Mouse (Mus musculus): ENCODE results near the gene Olfr692. TPM values are rescaled to one million over a fixed set of nuclear protein-coding genes. Genes with fewer than 3 reads are reported as not detected.
A peak's percentile ranks its signal among the peaks of the same experiment; 100 is the strongest.
"Not testable (repeated sequence)": the region's sequence is repeated elsewhere in the genome, so short reads cannot be mapped to it uniquely, and the experiment has no call there.

The Olfr692 gene
- polyA plus RNA-seq (2016; fragmentation: Nextera tagmentation; extraction: Ambion mirVana) = not detected in 2 replicates

DNA sequence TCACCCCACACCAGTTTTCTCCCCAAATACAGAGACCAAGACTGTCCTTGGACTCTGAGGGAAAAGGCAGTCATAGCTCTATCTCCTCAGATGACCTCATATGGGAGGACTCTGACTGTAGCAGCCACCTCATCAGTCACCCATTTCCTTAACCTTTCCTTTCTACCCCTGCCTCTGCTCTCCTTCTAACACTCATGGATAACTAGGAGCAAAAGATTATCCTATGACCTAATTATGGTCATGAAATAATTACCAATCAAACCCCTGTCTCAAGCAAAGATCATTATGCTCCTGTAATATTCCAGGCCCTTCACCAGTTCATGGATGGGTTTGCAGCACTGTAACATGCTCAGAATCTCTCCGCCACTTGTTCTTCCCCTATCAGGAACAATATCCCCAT lies at the start of gene Olfr692:
TSS of gene Olfr692 (plus strand) at position 301 of the 400 bp plus-strand sequence.
- H3K4me1 ChIP-seq = no peaks in the 10 kb centered on the region
- no peak within 1 kb of the TSS for H3K9ac ChIP-seq
- H3K27ac ChIP-seq = no peak within 1 kb of the TSS
- no peak within 1 kb of the TSS for H3K4me3 ChIP-seq
- no peaks in the 10 kb centered on the region for H3K9me3 ChIP-seq
- H3K36me3 ChIP-seq = no peaks in the 10 kb centered on the region
- H3K4me2 ChIP-seq (replicated peaks) = no peak within 1 kb of the TSS
- H3K27me3 ChIP-seq = no peaks in the 10 kb centered on the region
- WGBS = 88% methylated on average over 1 of the region's 1 CpGs
- no peak for ATAC-seq (ENCODE audit: insufficient number of reproducible peaks, insufficient read depth, low FRiP score, low TSS enrichment)

DNA sequence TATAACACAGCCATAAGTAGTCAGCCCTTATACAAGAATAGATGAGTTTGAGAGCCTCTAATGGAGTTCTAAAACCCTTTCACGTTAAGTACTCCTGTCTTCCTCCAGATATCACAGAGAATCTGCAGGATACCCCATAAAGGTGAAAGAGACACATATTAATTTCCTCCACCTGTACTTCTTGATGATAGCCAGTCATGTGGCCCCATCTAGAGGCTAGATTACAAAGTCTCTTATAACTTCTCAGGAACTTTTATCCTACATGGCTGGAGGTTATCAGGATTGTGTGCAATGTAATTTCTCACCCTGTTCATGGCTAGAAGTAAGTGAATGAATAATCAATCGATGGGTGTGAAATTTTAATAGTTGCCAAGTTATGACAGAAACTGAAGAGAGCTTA lies 42.7 kb upstream of the Olfr692 start:
- H3K4me1 ChIP-seq = no peaks in the 10 kb centered on the region
- no peak overlapping the region for H3K9ac ChIP-seq
- no peak overlapping the region for H3K4me2 ChIP-seq (replicated peaks)
- H3K9me3 ChIP-seq = no peaks in the 10 kb centered on the region
- no peak for ATAC-seq (ENCODE audit: insufficient number of reproducible peaks, insufficient read depth, low FRiP score, low TSS enrichment)
- no peaks in the 10 kb centered on the region for H3K27me3 ChIP-seq
- WGBS = 77% methylated on average over 2 of the region's 2 CpGs
- H3K4me3 ChIP-seq = no peak overlapping the region
- H3K27ac ChIP-seq = no peak overlapping the region
- H3K36me3 ChIP-seq = no peaks in the 10 kb centered on the region

DNA sequence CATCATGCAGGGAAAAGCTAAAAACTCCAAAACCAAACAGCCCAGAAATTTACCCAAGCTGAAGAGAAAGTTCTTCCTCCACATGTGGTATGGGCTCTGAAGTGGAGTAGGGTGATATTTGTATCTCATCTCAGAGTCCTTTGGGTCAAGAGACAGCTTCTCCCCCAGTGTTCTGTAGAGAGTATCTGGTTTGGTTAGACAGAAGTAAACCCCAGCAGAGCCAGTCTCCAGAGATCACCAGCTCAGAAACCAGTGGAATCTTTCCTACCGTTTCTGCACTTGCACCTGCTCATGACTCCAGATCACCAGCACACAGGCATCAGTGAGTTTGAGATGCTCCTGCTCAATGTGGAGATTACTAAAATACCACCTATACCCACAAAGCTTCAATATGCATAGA lies 34.0 kb upstream of the Olfr692 start, which contains the start of gene Olfr690:
TSS of gene Olfr690 (minus strand) at position 101 of the 400 bp plus-strand sequence.
- no peak within 1 kb of the TSS for H3K4me3 ChIP-seq
- H3K9ac ChIP-seq = no peak within 1 kb of the TSS
- no peak for ATAC-seq (ENCODE audit: insufficient number of reproducible peaks, insufficient read depth, low FRiP score, low TSS enrichment)
- no peaks in the 10 kb centered on the region for H3K36me3 ChIP-seq
- H3K27ac ChIP-seq = no peak within 1 kb of the TSS
- no peaks in the 10 kb centered on the region for H3K4me1 ChIP-seq
- 62% methylated on average over 1 of the region's 1 CpGs for WGBS
- no peaks in the 10 kb centered on the region for H3K27me3 ChIP-seq
- no peaks in the 10 kb centered on the region for H3K9me3 ChIP-seq
- no peak within 1 kb of the TSS for H3K4me2 ChIP-seq (replicated peaks)

DNA sequence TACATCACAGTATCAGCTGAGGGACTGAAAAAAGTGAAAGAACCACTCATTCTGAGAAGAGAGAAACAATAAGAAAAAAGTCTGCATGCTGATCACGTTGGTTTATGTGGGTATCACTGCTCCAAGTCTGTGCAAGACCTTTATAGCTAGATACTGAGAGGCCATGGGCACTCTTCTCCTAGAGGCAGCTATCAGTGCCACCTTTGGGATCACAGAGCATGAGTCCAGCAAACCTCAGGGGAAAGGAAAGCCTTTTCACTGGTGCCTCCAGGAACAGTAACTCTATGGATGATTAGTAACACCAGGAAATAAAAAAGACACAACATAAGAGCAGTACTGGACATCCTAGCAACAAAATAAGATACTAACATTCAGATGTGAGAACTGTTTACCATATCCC lies 25.9 kb upstream of the Olfr692 start, which contains the start of gene Olfr691:
TSS of gene Olfr691 (minus strand) at position 101 of the 400 bp plus-strand sequence.
- H3K4me1 ChIP-seq = no peaks in the 10 kb centered on the region
- H3K36me3 ChIP-seq = no peaks in the 10 kb centered on the region
- H3K4me3 ChIP-seq = no peak within 1 kb of the TSS
- H3K9ac ChIP-seq = no peak within 1 kb of the TSS
- H3K4me2 ChIP-seq (replicated peaks) = no peak within 1 kb of the TSS
- no peak for ATAC-seq (ENCODE audit: insufficient number of reproducible peaks, insufficient read depth, low FRiP score, low TSS enrichment)
- H3K27me3 ChIP-seq = no peaks in the 10 kb centered on the region
- no peaks in the 10 kb centered on the region for H3K9me3 ChIP-seq
- H3K27ac ChIP-seq = no peak within 1 kb of the TSS
- WGBS = 49% methylated on average over 1 of the region's 1 CpGs

DNA sequence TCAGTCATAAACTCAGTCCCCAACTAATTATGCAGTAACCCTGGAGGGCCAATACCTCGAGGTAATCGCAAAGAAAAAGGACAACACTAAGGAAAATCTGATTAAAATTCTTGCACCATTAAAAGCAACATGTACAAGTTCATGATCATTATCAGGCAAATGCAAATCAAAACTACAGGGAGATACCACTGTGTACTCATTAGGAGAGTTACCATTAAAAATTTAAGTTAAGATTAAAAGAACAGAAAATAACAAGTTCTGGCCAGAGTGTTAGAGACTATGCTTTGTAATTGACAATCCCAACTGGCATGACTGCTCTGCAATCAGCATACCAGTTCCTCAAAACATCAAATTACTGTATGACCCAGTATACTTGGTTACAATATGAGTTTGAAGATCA lies 25.3 kb upstream of the Olfr692 start:
- no peak for ATAC-seq (ENCODE audit: insufficient number of reproducible peaks, insufficient read depth, low FRiP score, low TSS enrichment)
- no peak overlapping the region for H3K4me2 ChIP-seq (replicated peaks)
- no peak overlapping the region for H3K27ac ChIP-seq
- H3K9me3 ChIP-seq = no peaks in the 10 kb centered on the region
- H3K4me3 ChIP-seq = no peak overlapping the region
- no peak overlapping the region for H3K9ac ChIP-seq
- H3K27me3 ChIP-seq = no peaks in the 10 kb centered on the region
- no peaks in the 10 kb centered on the region for H3K4me1 ChIP-seq
- 75% methylated on average over 2 of the region's 2 CpGs for WGBS
- H3K36me3 ChIP-seq = no peaks in the 10 kb centered on the region

DNA sequence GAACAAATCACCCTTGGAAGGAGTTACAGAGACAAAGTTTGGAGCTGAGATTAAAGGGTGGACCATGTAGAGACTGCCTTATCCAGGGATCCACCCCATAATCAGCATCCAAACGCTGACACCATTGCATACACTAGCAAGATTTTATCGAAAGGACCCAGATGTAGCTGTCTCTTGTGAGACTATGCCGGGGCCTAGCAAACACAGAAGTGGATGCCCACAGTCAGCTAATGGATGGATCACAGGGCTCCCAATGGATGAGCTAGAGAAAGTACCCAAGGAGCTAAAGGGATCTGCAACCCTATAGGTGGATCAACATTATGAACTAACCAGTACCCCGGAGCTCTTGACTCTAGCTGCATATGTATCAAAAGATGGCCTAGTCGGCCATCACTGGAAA lies 12.0 kb upstream of the Olfr692 start:
- ATAC-seq (ENCODE audit: insufficient number of reproducible peaks, insufficient read depth, low FRiP score, low TSS enrichment) = not testable (repeated sequence)

DNA sequence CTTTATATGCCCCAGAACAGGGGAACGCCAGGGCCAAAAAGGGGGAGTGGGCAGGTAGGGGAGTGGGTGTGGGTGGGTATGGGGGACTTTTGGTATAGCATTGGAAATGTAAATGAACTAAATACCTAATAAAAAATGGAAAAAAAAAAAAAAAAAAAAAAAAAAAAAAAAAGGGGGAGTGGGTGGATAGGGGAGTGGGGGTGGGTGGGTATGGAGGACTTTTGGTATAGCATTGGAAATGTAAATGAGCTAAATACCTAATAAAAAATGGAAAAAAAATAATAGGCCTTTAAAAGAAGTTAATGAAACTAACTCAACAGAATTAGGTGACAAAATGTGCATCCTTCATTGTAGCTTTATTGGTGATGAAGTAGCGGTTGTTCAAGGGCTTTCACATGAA lies 11.5 kb upstream of the Olfr692 start:
- H3K9me3 ChIP-seq; H3K4me1 ChIP-seq; H3K4me3 ChIP-seq; H3K36me3 ChIP-seq; H3K9ac ChIP-seq; H3K4me2 ChIP-seq (replicated peaks); H3K27ac ChIP-seq; H3K27me3 ChIP-seq: not testable (repeated sequence)
- 0 out of 2 replicates have a peak, but pooled peaks have one; percentile 67 for ATAC-seq (ENCODE audit: insufficient number of reproducible peaks, insufficient read depth, low FRiP score, low TSS enrichment)
- 92% methylated on average over 1 of the region's 2 CpGs for WGBS

More for the DNA sequence above, 12.0 kb upstream of the Olfr692 start:
- not testable (repeated sequence) for H3K36me3 ChIP-seq; H3K9me3 ChIP-seq; H3K4me1 ChIP-seq; H3K9ac ChIP-seq; H3K27me3 ChIP-seq; H3K4me2 ChIP-seq (replicated peaks); H3K27ac ChIP-seq; H3K4me3 ChIP-seq
- no CpG with 5 or more reads among the region's 5 CpGs for WGBS

DNA sequence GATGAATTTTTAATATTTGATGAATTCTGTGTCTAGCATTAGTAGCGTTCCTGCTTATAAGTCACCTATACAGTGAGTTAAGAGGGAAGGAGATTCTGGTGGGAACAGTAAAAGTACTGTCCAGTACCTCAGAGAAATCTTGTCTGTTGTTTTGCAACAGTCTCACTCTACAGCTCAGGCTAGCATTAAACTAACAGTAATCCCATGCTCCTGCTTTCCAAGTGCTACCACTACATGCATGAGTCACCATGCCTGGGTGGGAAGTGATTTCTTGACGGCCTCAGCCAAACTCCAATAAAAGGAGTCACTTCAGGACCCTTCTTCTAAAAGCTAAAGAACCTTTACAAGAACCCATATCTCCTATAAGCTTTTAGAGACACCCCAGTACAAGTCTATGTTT lies 6.3 kb upstream of the Olfr692 start:
- no peak overlapping the region for H3K27ac ChIP-seq
- no peak overlapping the region for H3K4me3 ChIP-seq
- no peaks in the 10 kb centered on the region for H3K4me1 ChIP-seq
- H3K9ac ChIP-seq = no peak overlapping the region
- no peaks in the 10 kb centered on the region for H3K27me3 ChIP-seq
- no peaks in the 10 kb centered on the region for H3K9me3 ChIP-seq
- ATAC-seq (ENCODE audit: insufficient number of reproducible peaks, insufficient read depth, low FRiP score, low TSS enrichment) = no peak
- no peaks in the 10 kb centered on the region for H3K36me3 ChIP-seq
- no peak overlapping the region for H3K4me2 ChIP-seq (replicated peaks)
- 88% methylated on average over 2 of the region's 2 CpGs for WGBS

DNA sequence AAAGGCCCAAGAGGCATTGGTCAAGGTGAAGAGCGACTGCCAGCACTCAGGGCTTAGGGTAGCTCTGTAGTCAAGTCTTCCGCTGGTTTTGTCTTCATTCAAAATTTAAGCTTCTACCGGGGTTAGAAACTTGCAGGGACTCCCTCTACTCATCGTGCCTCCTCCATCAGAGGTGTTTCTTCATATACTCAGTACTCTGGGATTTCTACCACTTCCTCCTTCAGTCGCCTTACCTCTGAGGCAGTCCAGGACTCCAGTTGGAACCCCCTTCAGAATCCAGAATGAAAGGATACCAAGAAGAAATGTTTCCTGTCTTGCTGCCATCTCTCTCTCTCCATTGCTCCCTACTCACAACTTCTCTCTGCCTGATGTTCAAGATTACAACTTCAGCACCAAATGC lies 762 bp upstream of the Olfr692 start:
- 85% methylated on average over 5 of the region's 5 CpGs for WGBS
- no peak overlapping the region for H3K4me2 ChIP-seq (replicated peaks)

DNA sequence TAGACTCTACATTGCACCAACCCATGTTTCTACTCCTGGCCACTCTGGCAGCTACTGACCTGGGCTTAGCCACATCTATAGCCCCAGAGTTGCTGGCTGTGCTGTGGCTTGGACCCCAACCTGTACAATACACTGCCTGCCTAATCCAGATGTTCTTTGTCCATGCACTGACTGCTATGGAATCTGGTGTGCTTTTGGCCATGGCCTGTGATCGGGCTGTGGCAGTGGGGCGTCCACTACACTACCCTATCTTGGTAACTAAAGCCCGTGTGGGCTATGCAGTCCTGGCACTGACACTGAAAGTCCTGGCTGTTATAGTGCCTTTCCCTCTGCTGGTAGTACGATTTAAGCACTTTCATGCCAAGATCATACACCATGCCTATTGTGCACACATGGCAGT lies 491 bp downstream of the Olfr692 start:
- Histone ChIP-seq H3K27ac (no peak overlapping the region), H3K4me2 (replicated peaks) (no peak overlapping the region), H3K4me1 (no peaks in the 10 kb centered on the region), H3K27me3 (no peaks in the 10 kb centered on the region), H3K4me3 (no peak overlapping the region), H3K9ac (no peak overlapping the region), H3K36me3 (peaks cover 4% of the 10 kb centered on the region; the same call in 1 of the 2 replicates), H3K9me3 (no peaks in the 10 kb centered on the region)
- ATAC-seq (ENCODE audit: insufficient number of reproducible peaks, insufficient read depth, low FRiP score, low TSS enrichment) = peak; percentile 47; the same call in 1 of the 2 replicates
- 94% methylated on average over 4 of the region's 4 CpGs for WGBS

More for the DNA sequence above, 762 bp upstream of the Olfr692 start:
- no peaks in the 10 kb centered on the region for H3K9me3 ChIP-seq
- no peak for ATAC-seq (ENCODE audit: insufficient number of reproducible peaks, insufficient read depth, low FRiP score, low TSS enrichment)
- H3K4me1 ChIP-seq = no peaks in the 10 kb centered on the region
- no peak overlapping the region for H3K4me3 ChIP-seq
- H3K27me3 ChIP-seq = no peaks in the 10 kb centered on the region
- H3K36me3 ChIP-seq = no peaks in the 10 kb centered on the region
- H3K9ac ChIP-seq = no peak overlapping the region
- H3K27ac ChIP-seq = no peak overlapping the region

DNA sequence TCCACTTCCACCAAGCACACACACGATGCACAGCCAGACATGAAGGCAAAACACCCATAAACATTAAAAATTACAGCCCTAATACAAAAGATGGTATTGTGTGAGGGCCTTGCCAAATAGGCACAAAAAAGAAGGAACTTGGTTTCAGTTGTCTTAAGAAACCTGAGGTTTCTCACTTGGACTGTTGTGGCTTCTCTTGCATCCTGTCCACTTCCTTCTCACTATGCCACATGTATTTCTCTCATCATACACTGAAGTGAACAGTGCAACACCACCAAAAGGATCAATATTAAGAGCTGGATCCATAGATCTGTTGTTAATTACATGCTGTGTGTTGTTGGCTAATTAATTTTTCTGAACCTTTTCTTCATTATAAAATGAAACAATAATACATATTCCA lies 4.9 kb downstream of the Olfr692 start:
- H3K36me3 ChIP-seq = peaks cover 21% of the 10 kb centered on the region
- ATAC-seq (ENCODE audit: insufficient number of reproducible peaks, insufficient read depth, low FRiP score, low TSS enrichment) = no peak
- H3K4me3 ChIP-seq = no peak overlapping the region
- H3K27me3 ChIP-seq = no peaks in the 10 kb centered on the region
- H3K4me1 ChIP-seq = no peaks in the 10 kb centered on the region
- whole genome bisulfite sequencing = 83% methylated on average over 1 of the region's 1 CpGs
- H3K9me3 ChIP-seq = no peaks in the 10 kb centered on the region
- H3K27ac ChIP-seq = no peak overlapping the region
- no peak overlapping the region for H3K4me2 ChIP-seq (replicated peaks)
- H3K9ac ChIP-seq = no peak overlapping the region

DNA sequence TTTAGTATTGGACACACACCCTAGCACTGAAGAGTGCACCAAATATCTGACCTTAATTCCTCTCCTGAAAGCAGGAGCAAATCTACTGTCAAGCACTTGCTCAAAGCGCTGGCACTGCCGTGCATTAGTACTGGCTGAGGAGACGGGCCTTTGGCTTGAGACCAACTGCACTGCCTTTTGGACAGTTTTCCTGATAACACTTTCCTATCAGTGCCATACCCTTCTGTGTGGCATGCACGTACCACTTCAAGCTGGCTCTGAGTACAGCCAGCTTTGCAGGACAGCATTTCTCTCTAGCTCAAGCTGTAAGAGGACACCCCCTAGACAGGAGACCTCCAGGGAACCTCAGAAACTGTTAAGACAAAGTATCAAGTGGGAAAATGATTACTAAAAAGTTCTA lies 5.5 kb downstream of the Olfr692 start:
- Histone ChIP-seq H3K4me2 (replicated peaks) (no peak overlapping the region), H3K9me3 (no peaks in the 10 kb centered on the region), H3K9ac (no peak overlapping the region), H3K36me3 (peaks cover 27% of the 10 kb centered on the region), H3K4me1 (no peaks in the 10 kb centered on the region), H3K27ac (no peak overlapping the region), H3K27me3 (no peaks in the 10 kb centered on the region), H3K4me3 (no peak overlapping the region)
- ATAC-seq (ENCODE audit: insufficient number of reproducible peaks, insufficient read depth, low FRiP score, low TSS enrichment) = no peak
- WGBS = 92% methylated on average over 4 of the region's 4 CpGs

DNA sequence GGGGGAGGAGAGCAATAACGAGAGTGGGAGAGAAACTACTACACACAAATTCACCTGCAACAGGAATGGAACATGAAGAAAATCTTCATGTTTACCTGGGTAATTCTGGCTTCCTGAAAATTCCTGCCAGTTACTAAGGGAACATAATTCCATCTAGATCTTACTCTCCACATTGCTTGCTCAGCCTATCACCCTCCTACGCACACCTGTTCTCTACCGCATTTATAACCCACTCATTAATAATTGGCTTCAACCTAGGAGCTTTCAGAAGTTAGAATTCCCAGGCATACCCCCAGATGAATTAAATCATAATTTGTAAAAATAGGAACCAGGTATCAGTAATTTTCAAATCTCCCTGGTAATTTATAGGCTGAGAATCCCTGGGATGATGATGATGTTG lies 5.9 kb downstream of the Olfr692 start:
- H3K36me3 ChIP-seq = peaks cover 32% of the 10 kb centered on the region

More for the DNA sequence above, 5.9 kb downstream of the Olfr692 start:
- no peak overlapping the region for H3K4me3 ChIP-seq
- H3K9me3 ChIP-seq = no peaks in the 10 kb centered on the region
- H3K27ac ChIP-seq = no peak overlapping the region
- WGBS = 94% methylated on average over 3 of the region's 3 CpGs
- H3K4me2 ChIP-seq (replicated peaks) = no peak overlapping the region
- no peak overlapping the region for H3K9ac ChIP-seq
- no peaks in the 10 kb centered on the region for H3K27me3 ChIP-seq
- H3K4me1 ChIP-seq = no peaks in the 10 kb centered on the region
- ATAC-seq (ENCODE audit: insufficient number of reproducible peaks, insufficient read depth, low FRiP score, low TSS enrichment) = no peak

All from embryonic facial prominence, embryonic 12.5 days (tissue).